Mouse (Mus musculus): ENCODE measurements at regions not wholly inside any gene's neighbourhood (a gene's known extent, or its start where the extent isn't known, plus 50 kb on each side); places are given as distances from the start of the nearest gene placed in this dataset.
"Not testable (repeated sequence)": the region's sequence is repeated elsewhere in the genome, so short reads cannot be mapped to it uniquely, and the experiment has no call there.

- H3K36me3 ChIP-seq (ENCODE audit: control insufficient read depth, insufficient read depth, low read length); H3K9me3 ChIP-seq (ENCODE audit: control insufficient read depth, low read length); H3K27me3 ChIP-seq (replicated peaks; ENCODE audit: control insufficient read depth, insufficient read depth, low read length); H3K27ac ChIP-seq (ENCODE audit: low read depth, low read length); H3K4me1 ChIP-seq (replicated peaks; ENCODE audit: control insufficient read depth, insufficient read depth, low read length); H3K9ac ChIP-seq (ENCODE audit: low read depth, low read length): not testable (repeated sequence)
- peak; percentile 98 for ATAC-seq (replicated peaks; ENCODE audit: low FRiP score)
- H3K4me3 ChIP-seq (ENCODE audit: low read depth, low read length): peak overlapping the region; percentile 32
- 1% methylated on average over 43 of the region's 49 CpGs for WGBS
- DNase-seq (ENCODE audit: low spot score): peak; percentile 32
- H3K4me2 ChIP-seq: peak overlapping the region; percentile 46
Observed at GRCm38 (mm10) chr4:145774241-145774761, 94.3 kb upstream of the Zfp986 start.

- H3K4me1 ChIP-seq (replicated peaks; ENCODE audit: control insufficient read depth, insufficient read depth, low read length); H3K27me3 ChIP-seq (replicated peaks; ENCODE audit: control insufficient read depth, insufficient read depth, low read length); H3K9me3 ChIP-seq (ENCODE audit: control insufficient read depth, low read length); H3K9ac ChIP-seq (ENCODE audit: low read depth, low read length); H3K4me3 ChIP-seq (ENCODE audit: low read depth, low read length); H3K36me3 ChIP-seq (ENCODE audit: control insufficient read depth, insufficient read depth, low read length); ATAC-seq (replicated peaks; ENCODE audit: low FRiP score); H3K27ac ChIP-seq (ENCODE audit: low read depth, low read length); H3K4me2 ChIP-seq; DNase-seq (ENCODE audit: low spot score): not testable (repeated sequence)
- 0% methylated on average over 1 of the region's 6 CpGs for WGBS
Observed at GRCm38 (mm10) chr4:145774884-145775283, 93.7 kb upstream of the Zfp986 start.

GRCm38 (mm10) chr4:145776531-145776930 lies 92.1 kb upstream of the Zfp986 start:
- H3K4me3 ChIP-seq (ENCODE audit: low read depth, low read length); H3K27me3 ChIP-seq (replicated peaks; ENCODE audit: control insufficient read depth, insufficient read depth, low read length); H3K27ac ChIP-seq (ENCODE audit: low read depth, low read length); H3K4me2 ChIP-seq; H3K9ac ChIP-seq (ENCODE audit: low read depth, low read length); H3K9me3 ChIP-seq (ENCODE audit: control insufficient read depth, low read length); ATAC-seq (replicated peaks; ENCODE audit: low FRiP score); H3K36me3 ChIP-seq (ENCODE audit: control insufficient read depth, insufficient read depth, low read length); H3K4me1 ChIP-seq (replicated peaks; ENCODE audit: control insufficient read depth, insufficient read depth, low read length); DNase-seq (ENCODE audit: low spot score): not testable (repeated sequence)

- not testable (repeated sequence) for H3K27ac ChIP-seq (ENCODE audit: low read depth, low read length); DNase-seq (ENCODE audit: low spot score); H3K4me2 ChIP-seq; H3K4me1 ChIP-seq (replicated peaks; ENCODE audit: control insufficient read depth, insufficient read depth, low read length); H3K27me3 ChIP-seq (replicated peaks; ENCODE audit: control insufficient read depth, insufficient read depth, low read length); H3K4me3 ChIP-seq (ENCODE audit: low read depth, low read length); H3K36me3 ChIP-seq (ENCODE audit: control insufficient read depth, insufficient read depth, low read length); H3K9ac ChIP-seq (ENCODE audit: low read depth, low read length); H3K9me3 ChIP-seq (ENCODE audit: control insufficient read depth, low read length)
- no CpG with 5 or more reads among the region's 14 CpGs for WGBS
- ATAC-seq (replicated peaks; ENCODE audit: low FRiP score): peak; percentile 68
Observed at GRCm38 (mm10) chr4:145781281-145781896, 87.2 kb upstream of the Zfp986 start.

- ATAC-seq (replicated peaks; ENCODE audit: low FRiP score): peak; percentile 41; the same call in 1 of the 2 replicates
- WGBS: no CpG with 5 or more reads among the region's 4 CpGs
Observed at GRCm38 (mm10) chr4:145814674-145815073, 53.9 kb upstream of the Zfp986 start.

More at GRCm38 (mm10) chr4:145814674-145815073, 53.9 kb upstream of the Zfp986 start:
- not testable (repeated sequence) for H3K9ac ChIP-seq (ENCODE audit: low read depth, low read length); H3K27me3 ChIP-seq (replicated peaks; ENCODE audit: control insufficient read depth, insufficient read depth, low read length); H3K4me1 ChIP-seq (replicated peaks; ENCODE audit: control insufficient read depth, insufficient read depth, low read length); H3K4me3 ChIP-seq (ENCODE audit: low read depth, low read length); H3K4me2 ChIP-seq; H3K9me3 ChIP-seq (ENCODE audit: control insufficient read depth, low read length); H3K36me3 ChIP-seq (ENCODE audit: control insufficient read depth, insufficient read depth, low read length); DNase-seq (ENCODE audit: low spot score); H3K27ac ChIP-seq (ENCODE audit: low read depth, low read length)

All from liver, embryonic 11.5 days (tissue).